ENCODE assay signal across 9 mouse cellular contexts in genomic region chr2:11333301-11334017, GRCm38 (mm10).
A peak's percentile ranks its signal among the peaks of the same experiment; 100 is the strongest.
DNase-seq lines count a peak whose midpoint lies in the region; ATAC-seq and TF ChIP-seq lines count a peak whose summit lies in the region.
"Had no signal": no experiment of that assay in that cellular context is flagged by ENCODE, and none has a peak within 500 bp of the region (broad histone marks: within the 10 kb centered on the region; RNA-seq: fewer than 3 reads in every experiment).

No protein-coding gene starts in this region.

- H3K36me3 ChIP-seq in lung, postnatal 0 days (ENCODE audit: insufficient read depth, low read length): no peaks in the 10 kb centered on the region

- ATAC-seq in inflammation-experienced regulatory T-cells, adult 6 months: peak; percentile 15
- ATAC-seq in lung, postnatal 0 days: peak; percentile 40

- no peak overlapping the region for H3K4me3 ChIP-seq in lung, postnatal 0 days (ENCODE audit: low read depth, low read length)
- H3K4me3 ChIP-seq: myocyte had no signal

- TF ChIP-seq EP300 in lung, postnatal 0 days (IDR thresholded peaks at IDR 0.05): no peak

- no peak overlapping the region for H3K27ac ChIP-seq in lung, postnatal 0 days (ENCODE audit: low read length)

- H3K9ac ChIP-seq in lung, postnatal 0 days (replicated peaks; ENCODE audit: low read depth): no peak overlapping the region

- H3K4me2 ChIP-seq in lung, postnatal 0 days (replicated peaks; ENCODE audit: low read depth, low read length): no peak overlapping the region

- no peaks in the 10 kb centered on the region for H3K4me1 ChIP-seq in lung, postnatal 0 days (ENCODE audit: insufficient read depth, low read depth, low read length)

- no peaks in the 10 kb centered on the region for H3K27me3 ChIP-seq in lung, postnatal 0 days (replicated peaks; ENCODE audit: insufficient read depth, low read length)

- no peak for TF ChIP-seq CTCF in lung, postnatal 0 days (IDR thresholded peaks at IDR 0.05)

- WGBS in lung, postnatal 0 days: 52% methylated on average over 14 of the region's 14 CpGs

- peak; percentile 26 to 61 for DNase-seq in heart, adult 18-20 months
- no peak for DNase-seq in heart, adult 8-10 months (ENCODE audit: low spot score)
- DNase-seq in urinary bladder, postnatal 14 days (ENCODE audit: low spot score): peak; percentile 22
- DNase-seq in urinary bladder, postnatal 25 days (ENCODE audit: low spot score): no peak
- peak; percentile 57 for DNase-seq in lung, postnatal 0 days (ENCODE audit: low spot score)
- peak; percentile 5 for DNase-seq in thymus, postnatal 0 days (ENCODE audit: low spot score)
- DNase-seq in urinary bladder, postnatal 10 days (ENCODE audit: low spot score): no peak

- H3K9me3 ChIP-seq in lung, postnatal 0 days (ENCODE audit: low read length): no peaks in the 10 kb centered on the region

Comparison
In these comparisons a context has a peak if more than half of its experiments do, and no peak if none do; other contexts are left out.
1. DNase-seq: peak in heart, adult 18-20 months (2 of 2), urinary bladder, postnatal 14 days (single experiment), lung, postnatal 0 days (single experiment) and thymus, postnatal 0 days (single experiment); none in heart, adult 8-10 months (single experiment), urinary bladder, postnatal 25 days (single experiment) and urinary bladder, postnatal 10 days (single experiment).